Mouse (Mus musculus) limb, embryonic 14.5 days (tissue): ENCODE measurements around the gene Suclg1. TPM values are rescaled to one million over a fixed set of nuclear protein-coding genes. Genes with fewer than 3 reads are reported as not detected.
A peak's percentile ranks its signal among the peaks of the same experiment; 100 is the strongest.

Experiments
- ATAC-seq: fragments of 200-750 bp; cut with Nextera tagmentation; 2 replicates; pipeline ENCODE4 v1.8.0; 2017; ENCODE audit warnings: low read depth, moderate number of reproducible peaks, moderate TSS enrichment; ENCODE audit not compliant: low FRiP score
- DNase-seq: peaks from one replicate; pipeline ENCODE4 v3.0.0-alpha.2; 2015; ENCODE audit warnings: low spot score
- H3K27ac ChIP-seq: fragments of 300-500 bp; sonication (generic); replicated peaks from 2 replicates; pipeline ENCODE4 v1.5.1; 2014; ENCODE audit warnings: low read depth, mild to moderate bottlenecking, low read length, moderate library complexity, mixed read lengths
- H3K27me3 ChIP-seq: fragments of 300-500 bp; sonication (generic); 2 replicates; pipeline ENCODE4 v1.6.1; 2014; ENCODE audit warnings: low read length, mixed read lengths; ENCODE audit not compliant: control insufficient read depth, insufficient read depth
- H3K36me3 ChIP-seq: fragments of 300-500 bp; sonication (generic); 2 replicates; pipeline ENCODE4 v1.6.1; 2014; ENCODE audit warnings: mild to moderate bottlenecking, low read length, moderate library complexity, mixed read lengths; ENCODE audit not compliant: control insufficient read depth, insufficient read depth
- H3K4me1 ChIP-seq: fragments of 300-500 bp; sonication (generic); 2 replicates; pipeline ENCODE4 v1.6.1; 2014; ENCODE audit warnings: antibody characterized with exemption, low read length, mixed read lengths; ENCODE audit not compliant: control insufficient read depth, insufficient read depth
- H3K4me2 ChIP-seq: fragments of 300-500 bp; sonication (generic); replicated peaks from 2 replicates; pipeline ENCODE4 v1.6.1; 2014; ENCODE audit warnings: low read depth, mild to moderate bottlenecking, low read length, moderate library complexity; ENCODE audit not compliant: severe bottlenecking
- H3K4me3 ChIP-seq: fragments of 300-500 bp; sonication (generic); replicated peaks from 2 replicates; pipeline ENCODE4 v1.5.1; 2014; ENCODE audit warnings: low read length
- H3K9ac ChIP-seq: fragments of 300-500 bp; sonication (generic); 2 replicates; pipeline ENCODE4 v1.6.1; 2014; ENCODE audit warnings: mild to moderate bottlenecking, low read depth, low read length, moderate library complexity; ENCODE audit not compliant: severe bottlenecking
- H3K9me3 ChIP-seq: fragments of 300-500 bp; sonication (generic); 2 replicates; pipeline ENCODE4 v1.6.1; 2016; ENCODE audit warnings: low read length; ENCODE audit not compliant: control insufficient read depth
- POLR2A ChIP-seq: fragments of 200-500 bp; IDR thresholded peaks from 2 replicates; pipeline ENCODE4 v1.8.0; 2012; ENCODE audit warnings: inconsistent platforms, mild to moderate bottlenecking, moderate library complexity, borderline replicate concordance; ENCODE audit not compliant: insufficient read depth, insufficient read length; ENCODE audit errors: extremely low read depth
- WGBS: fragments of 180-500 bp; shearing (Covaris S2); extraction: QIAGEN DNeasy Blood & Tissue Kit; methylation state at CpG from one replicate; pipeline ENCODE4 v1.1.7; 2014; 5-methylcytosine and 5-hydroxymethylcytosine counted together
- polyA plus RNA-seq, 2 experiments: library from polyadenylated mRNA; depleted of rRNA in 1 of 2; stranded (reverse) in 1 of 2; unstranded in 1 of 2; fragments of >200 nt; fragmentation: Nextera tagmentation in 1 of 2; extraction: Ambion mirVana in 1 of 2; gene quantifications; 2 replicates each; pipeline versions ENCODE4 v1.2.1 to v1.2.3; 2012 to 2014

The Suclg1 gene
- polyA plus RNA-seq (2012; rRNA removed) (103 and 110 TPM in 2 replicates), polyA plus RNA-seq (2014; fragmentation: Nextera tagmentation; extraction: Ambion mirVana) (162 and 166 TPM in 2 replicates)

DNA sequence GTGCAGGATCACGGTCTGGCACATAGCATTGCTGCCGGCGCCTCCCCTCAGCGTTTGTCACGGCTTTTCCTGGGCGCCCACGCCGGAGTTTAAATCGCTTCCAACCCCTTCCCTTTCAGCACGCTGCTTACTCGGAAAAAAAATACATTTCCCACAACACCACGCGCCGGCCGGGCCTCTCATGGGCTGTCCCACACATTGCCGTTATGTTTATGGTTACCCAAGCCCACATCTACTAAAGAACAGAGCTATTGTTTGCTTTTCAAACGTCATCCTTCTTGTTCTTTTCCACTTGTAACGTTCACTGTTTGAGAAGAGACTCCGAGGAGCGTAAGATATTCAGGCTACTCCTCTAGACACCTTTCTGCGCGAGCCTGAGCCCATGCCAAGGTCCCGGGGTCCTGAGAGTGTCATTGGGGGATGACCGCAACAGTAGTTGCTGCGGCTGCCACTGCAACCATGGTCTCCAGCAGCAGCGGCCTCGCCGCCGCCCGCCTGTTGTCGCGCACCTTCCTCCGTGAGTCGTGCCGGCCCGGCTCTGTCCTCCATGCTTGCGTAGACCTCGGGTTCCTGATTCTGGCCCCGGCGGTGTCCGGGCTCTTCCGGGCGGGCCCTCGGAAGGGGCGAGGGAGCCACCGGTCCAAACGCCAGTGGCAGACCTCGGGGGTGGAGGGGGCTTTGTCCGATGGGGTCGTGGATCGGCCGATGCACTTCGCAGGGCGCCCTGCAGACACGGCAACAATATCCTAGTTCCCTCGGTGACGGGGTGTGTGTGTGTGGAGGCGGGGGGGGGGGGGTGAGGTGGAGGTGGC is at the start of gene Suclg1:
Gene Suclg1, plus strand, starts transcription at position 146 of the 812 bp plus-strand sequence.
- H3K9ac ChIP-seq, result peak within 1 kb of the TSS; percentile 87
- H3K4me2 ChIP-seq, result peak within 1 kb of the TSS; percentile 53
- H3K36me3 ChIP-seq, result no peaks in the 10 kb centered on the region
- H3K4me1 ChIP-seq, result peaks cover 12% of the 10 kb centered on the region
- H3K27me3 ChIP-seq, result no peaks in the 10 kb centered on the region
- peak within 1 kb of the TSS; percentile 71 for H3K27ac ChIP-seq
- H3K9me3 ChIP-seq, result no peaks in the 10 kb centered on the region
- TF ChIP-seq POLR2A, result peak; percentile 75; the same call in 1 of the 2 replicates
- ATAC-seq (peak; percentile 95), DNase-seq (peak; percentile 86)
- under 1% methylated on average over 58 of the region's 58 CpGs for WGBS
- peak within 1 kb of the TSS; percentile 95 for H3K4me3 ChIP-seq

DNA sequence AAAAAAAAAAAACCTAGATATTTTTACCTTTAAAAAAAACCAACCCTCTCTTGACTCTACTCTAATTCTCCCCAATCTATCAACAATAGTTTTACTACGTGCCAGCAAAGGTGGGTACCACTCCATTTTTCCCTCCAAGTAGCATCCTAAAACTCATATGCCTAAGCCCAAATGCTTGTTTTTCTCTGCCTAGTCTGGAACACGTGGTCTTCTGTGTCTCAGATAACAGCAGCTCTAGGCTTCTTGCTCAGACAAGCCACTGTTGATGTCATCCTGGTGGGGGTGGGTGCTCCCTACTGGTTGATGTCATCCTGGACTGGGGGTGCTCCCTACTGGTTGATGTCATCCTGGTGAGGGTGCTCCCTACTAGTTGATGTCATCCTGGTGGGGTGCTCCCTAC is 44.5 kb upstream of the Suclg1 start:
- Histone ChIP-seq H3K36me3 (no peaks in the 10 kb centered on the region), H3K27me3 (no peaks in the 10 kb centered on the region), H3K27ac (no peak overlapping the region), H3K4me3 (no peak overlapping the region), H3K9me3 (no peaks in the 10 kb centered on the region), H3K4me1 (peaks cover 3% of the 10 kb centered on the region), H3K4me2 (no peak overlapping the region), H3K9ac (no peak overlapping the region)
- 73% methylated on average over 2 of the region's 2 CpGs for WGBS
- ATAC-seq (no peak), DNase-seq (no peak)
- TF ChIP-seq POLR2A, result no peak

DNA sequence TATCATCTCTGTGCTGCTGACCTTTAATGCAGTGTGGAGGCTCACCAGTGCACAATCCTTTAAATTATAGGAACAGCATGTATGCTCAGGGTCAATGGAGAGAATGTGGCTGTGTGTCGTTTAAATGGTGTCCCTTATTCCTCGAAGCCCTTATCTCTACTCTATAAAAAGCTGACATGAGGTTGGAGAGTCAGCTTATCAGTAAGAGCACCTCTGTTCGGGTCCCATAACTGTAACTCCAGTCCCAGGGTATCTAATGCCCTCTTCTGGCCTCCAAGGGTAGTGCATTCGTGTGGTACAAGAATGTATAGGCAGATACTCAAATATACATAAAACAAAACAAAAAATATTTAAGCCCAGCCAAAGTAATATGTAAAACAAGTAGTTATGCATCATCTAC is 43.2 kb upstream of the Suclg1 start:
- DNase-seq (no peak), ATAC-seq (no peak)
- H3K9me3 ChIP-seq, result no peaks in the 10 kb centered on the region
- WGBS, result 85% methylated on average over 4 of the region's 4 CpGs
- no peak overlapping the region for H3K4me2 ChIP-seq
- TF ChIP-seq POLR2A, result no peak
- H3K4me1 ChIP-seq, result peaks cover 3% of the 10 kb centered on the region
- no peak overlapping the region for H3K27ac ChIP-seq
- no peaks in the 10 kb centered on the region for H3K36me3 ChIP-seq
- H3K4me3 ChIP-seq, result no peak overlapping the region
- H3K9ac ChIP-seq, result no peak overlapping the region
- H3K27me3 ChIP-seq, result no peaks in the 10 kb centered on the region

DNA sequence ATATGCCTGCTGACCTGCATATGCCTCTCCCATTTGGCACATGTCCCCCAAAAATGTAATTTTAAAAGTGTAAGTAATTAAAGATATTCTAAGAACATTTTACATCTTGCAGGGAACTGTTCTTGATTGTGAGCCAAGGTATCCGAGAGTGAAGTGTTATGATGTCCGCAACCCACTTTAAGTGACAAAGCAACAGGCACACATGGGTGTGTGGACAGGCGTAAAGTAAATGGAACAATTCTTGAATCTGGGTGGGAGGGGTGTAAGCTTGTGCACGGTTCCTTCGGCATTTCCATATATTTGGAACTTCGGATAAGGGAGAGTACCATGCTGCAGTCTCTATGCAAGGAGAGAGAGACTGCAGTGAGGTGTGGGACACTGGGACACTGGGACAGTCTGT is 38.6 kb upstream of the Suclg1 start:
- H3K9ac ChIP-seq, result no peak overlapping the region
- H3K4me2 ChIP-seq, result no peak overlapping the region
- H3K4me3 ChIP-seq, result no peak overlapping the region
- no peak for TF ChIP-seq POLR2A
- no peaks in the 10 kb centered on the region for H3K36me3 ChIP-seq
- H3K27ac ChIP-seq, result no peak overlapping the region
- no peaks in the 10 kb centered on the region for H3K4me1 ChIP-seq
- H3K27me3 ChIP-seq, result no peaks in the 10 kb centered on the region
- DNase-seq (no peak), ATAC-seq (no peak)
- 84% methylated on average over 6 of the region's 6 CpGs for WGBS
- no peaks in the 10 kb centered on the region for H3K9me3 ChIP-seq

DNA sequence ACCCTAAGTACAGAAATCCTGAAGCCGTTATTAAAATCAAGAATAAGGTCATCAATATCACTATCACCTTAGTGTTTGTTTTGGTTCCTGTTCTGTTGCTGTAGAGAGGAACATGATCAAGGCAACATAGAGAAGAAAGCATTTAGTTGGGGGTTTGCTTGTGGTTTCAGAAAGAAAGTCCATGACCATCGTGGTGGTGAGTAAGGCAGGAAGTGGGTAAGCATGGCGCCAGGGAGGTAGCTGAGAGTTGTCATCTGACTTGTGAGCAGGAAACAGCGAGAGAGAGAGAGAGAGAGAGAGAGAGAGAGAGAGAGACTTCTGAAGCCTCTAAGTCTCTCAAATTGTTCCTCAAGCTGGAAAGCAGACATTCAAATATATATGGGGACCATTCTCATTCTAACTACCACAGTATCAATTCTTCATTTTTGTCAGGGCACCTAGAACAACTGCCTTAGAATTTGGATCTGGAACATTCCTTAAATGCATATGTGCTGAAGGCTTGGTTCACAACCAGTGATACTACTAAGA is 37.7 kb upstream of the Suclg1 start:
- DNase-seq (no peak), ATAC-seq (no peak)
- Histone ChIP-seq H3K27ac (no peak overlapping the region), H3K4me1 (no peaks in the 10 kb centered on the region), H3K9me3 (no peaks in the 10 kb centered on the region), H3K4me3 (no peak overlapping the region), H3K36me3 (no peaks in the 10 kb centered on the region), H3K27me3 (no peaks in the 10 kb centered on the region), H3K4me2 (no peak overlapping the region), H3K9ac (no peak overlapping the region)
- WGBS, result 82% methylated on average over 4 of the region's 4 CpGs
- TF ChIP-seq POLR2A, result no peak
